Mouse (Mus musculus): ENCODE results near the gene Snf8. TPM values are rescaled to one million over a fixed set of nuclear protein-coding genes. Genes with fewer than 3 reads are reported as not detected.
A peak's percentile ranks its signal among the peaks of the same experiment; 100 is the strongest.

Snf8 gene
- polyA plus RNA-seq, 1 experiment from 2014 or later: 45.3 TPM

GRCm38 (mm10) chr11:96050854-96051253 is 16.2 kb downstream of the Snf8 start:
- H3K4me2 ChIP-seq (ENCODE audit: low read length): no peak overlapping the region
- ATAC-seq (ENCODE audit: low FRiP score, low TSS enrichment): no peak
- WGBS: 95% methylated on average over 3 of the region's 3 CpGs
- no peaks in the 10 kb centered on the region for H3K4me1 ChIP-seq (ENCODE audit: control insufficient read depth, insufficient read depth, low read length)
- peaks cover 92% of the 10 kb centered on the region for H3K36me3 ChIP-seq (ENCODE audit: control insufficient read depth, insufficient read depth, low read length)
- no peaks in the 10 kb centered on the region for H3K27me3 ChIP-seq (ENCODE audit: control insufficient read depth, insufficient read depth, low read length)
- H3K9ac ChIP-seq (replicated peaks; ENCODE audit: low read length): no peak overlapping the region
- no peaks in the 10 kb centered on the region for H3K9me3 ChIP-seq (ENCODE audit: control insufficient read depth, low read length)
- no peak for DNase-seq
- H3K27ac ChIP-seq (replicated peaks; ENCODE audit: low read depth, low read length): no peak overlapping the region
- H3K4me3 ChIP-seq (replicated peaks; ENCODE audit: low read depth, low read length): no peak overlapping the region

DNA sequence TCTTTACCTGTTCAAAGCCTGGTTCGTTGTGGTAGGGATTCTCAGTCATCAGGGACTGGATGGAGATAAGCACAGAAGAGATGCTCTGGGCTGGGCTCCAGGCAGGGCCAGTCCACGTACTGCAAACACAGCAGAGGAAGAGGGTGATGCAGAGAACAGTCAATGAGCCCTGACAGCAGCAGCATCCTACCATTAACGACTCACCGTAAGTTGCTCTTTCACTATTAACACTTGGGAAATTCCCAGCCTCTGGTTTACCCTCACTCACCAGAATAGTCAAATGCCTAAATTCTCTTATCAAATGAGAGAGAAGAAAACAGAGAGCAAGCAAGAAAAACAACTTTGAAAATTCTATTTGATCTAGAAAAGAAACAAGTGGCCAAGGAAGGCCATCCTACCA is 23.6 kb downstream of the Snf8 start:
- Histone ChIP-seq H3K27me3 (ENCODE audit: control insufficient read depth, insufficient read depth, low read length) (no peaks in the 10 kb centered on the region), H3K9me3 (ENCODE audit: control insufficient read depth, low read length) (no peaks in the 10 kb centered on the region), H3K4me1 (ENCODE audit: control insufficient read depth, insufficient read depth, low read length) (peaks cover 6% of the 10 kb centered on the region), H3K9ac (replicated peaks; ENCODE audit: low read length) (no peak overlapping the region), H3K4me2 (ENCODE audit: low read length) (no peak overlapping the region), H3K27ac (replicated peaks; ENCODE audit: low read depth, low read length) (no peak overlapping the region), H3K36me3 (ENCODE audit: control insufficient read depth, insufficient read depth, low read length) (peaks cover 79% of the 10 kb centered on the region), H3K4me3 (replicated peaks; ENCODE audit: low read depth, low read length) (no peak overlapping the region)
- no peak for DNase-seq
- ATAC-seq (ENCODE audit: low FRiP score, low TSS enrichment): no peak
- 95% methylated on average over 4 of the region's 4 CpGs for WGBS

- Histone ChIP-seq H3K4me2 (ENCODE audit: low read length) (peak overlapping the region; percentile 93), H3K4me1 (ENCODE audit: control insufficient read depth, insufficient read depth, low read length) (peaks cover 20% of the 10 kb centered on the region), H3K9me3 (ENCODE audit: control insufficient read depth, low read length) (no peaks in the 10 kb centered on the region), H3K36me3 (ENCODE audit: control insufficient read depth, insufficient read depth, low read length) (peaks cover 22% of the 10 kb centered on the region), H3K4me3 (replicated peaks; ENCODE audit: low read depth, low read length) (peak overlapping the region; percentile 91), H3K27me3 (ENCODE audit: control insufficient read depth, insufficient read depth, low read length) (no peaks in the 10 kb centered on the region), H3K27ac (replicated peaks; ENCODE audit: low read depth, low read length) (peak overlapping the region; percentile 83), H3K9ac (replicated peaks; ENCODE audit: low read length) (peak overlapping the region; percentile 92)
- ATAC-seq (ENCODE audit: low FRiP score, low TSS enrichment): peak; percentile 48
- WGBS: under 1% methylated on average over 57 of the region's 64 CpGs
- DNase-seq: no peak
Measured at GRCm38 (mm10) chr11:96064521-96065214, 30.0 kb downstream of the Snf8 start.

- peak within 1 kb of the TSS; percentile 93 for H3K4me2 ChIP-seq (ENCODE audit: low read length)
- DNase-seq (peak; percentile 98), ATAC-seq (ENCODE audit: low FRiP score, low TSS enrichment) (peak; percentile 99)
- peak within 1 kb of the TSS; percentile 92 for H3K9ac ChIP-seq (replicated peaks; ENCODE audit: low read length)
- peaks cover 18% of the 10 kb centered on the region for H3K36me3 ChIP-seq (ENCODE audit: control insufficient read depth, insufficient read depth, low read length)
- H3K4me1 ChIP-seq (ENCODE audit: control insufficient read depth, insufficient read depth, low read length): peaks cover 20% of the 10 kb centered on the region
- H3K27ac ChIP-seq (replicated peaks; ENCODE audit: low read depth, low read length): peak within 1 kb of the TSS; percentile 83
- 4% methylated on average over 48 of the region's 50 CpGs for WGBS
- H3K4me3 ChIP-seq (replicated peaks; ENCODE audit: low read depth, low read length): peak within 1 kb of the TSS; percentile 91
- no peaks in the 10 kb centered on the region for H3K9me3 ChIP-seq (ENCODE audit: control insufficient read depth, low read length)
- H3K27me3 ChIP-seq (ENCODE audit: control insufficient read depth, insufficient read depth, low read length): no peaks in the 10 kb centered on the region
Measured at GRCm38 (mm10) chr11:96065215-96065911, 30.7 kb downstream of the Snf8 start, which contains the start of gene Ube2z. TSS of gene Ube2z (minus strand) at chr11:96065388.

DNA sequence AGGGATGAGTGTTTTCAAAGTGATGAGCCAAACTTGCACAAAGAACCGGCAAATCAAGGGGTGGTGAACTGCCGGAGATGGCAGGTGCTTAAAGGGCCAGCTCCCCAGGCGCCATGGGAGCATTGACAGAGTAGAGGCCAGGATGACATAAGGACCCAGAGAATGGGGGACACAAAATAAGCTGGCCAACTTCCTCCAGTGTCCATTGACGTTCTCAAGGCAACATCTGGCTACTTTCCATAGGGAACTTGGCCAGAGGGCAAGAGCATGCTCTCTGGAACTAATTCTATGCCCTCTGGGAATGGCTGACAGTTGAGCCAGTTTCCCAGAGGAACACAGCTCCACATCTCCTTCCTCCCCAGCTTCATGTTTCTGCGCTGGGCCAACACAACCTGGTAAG is 33.5 kb downstream of the Snf8 start:
- H3K9ac ChIP-seq (replicated peaks; ENCODE audit: low read length): no peak overlapping the region
- peaks cover 22% of the 10 kb centered on the region for H3K36me3 ChIP-seq (ENCODE audit: control insufficient read depth, insufficient read depth, low read length)
- peaks cover 15% of the 10 kb centered on the region for H3K4me1 ChIP-seq (ENCODE audit: control insufficient read depth, insufficient read depth, low read length)
- H3K4me2 ChIP-seq (ENCODE audit: low read length): no peak overlapping the region
- no peaks in the 10 kb centered on the region for H3K27me3 ChIP-seq (ENCODE audit: control insufficient read depth, insufficient read depth, low read length)
- 78% methylated on average over 5 of the region's 5 CpGs for WGBS
- no peak overlapping the region for H3K4me3 ChIP-seq (replicated peaks; ENCODE audit: low read depth, low read length)
- DNase-seq: no peak
- ATAC-seq (ENCODE audit: low FRiP score, low TSS enrichment): no peak
- H3K9me3 ChIP-seq (ENCODE audit: control insufficient read depth, low read length): no peaks in the 10 kb centered on the region
- H3K27ac ChIP-seq (replicated peaks; ENCODE audit: low read depth, low read length): no peak overlapping the region

- Histone ChIP-seq H3K27ac (replicated peaks; ENCODE audit: low read depth, low read length) (no peak overlapping the region), H3K4me1 (ENCODE audit: control insufficient read depth, insufficient read depth, low read length) (peaks cover 19% of the 10 kb centered on the region), H3K27me3 (ENCODE audit: control insufficient read depth, insufficient read depth, low read length) (no peaks in the 10 kb centered on the region), H3K4me3 (replicated peaks; ENCODE audit: low read depth, low read length) (no peak overlapping the region), H3K9ac (replicated peaks; ENCODE audit: low read length) (no peak overlapping the region), H3K9me3 (ENCODE audit: control insufficient read depth, low read length) (no peaks in the 10 kb centered on the region), H3K36me3 (ENCODE audit: control insufficient read depth, insufficient read depth, low read length) (peaks cover 23% of the 10 kb centered on the region), H3K4me2 (ENCODE audit: low read length) (no peak overlapping the region)
- DNase-seq: no peak
- ATAC-seq (ENCODE audit: low FRiP score, low TSS enrichment): no peak
- 93% methylated on average over 7 of the region's 7 CpGs for WGBS
Measured at GRCm38 (mm10) chr11:96070353-96070752, 35.7 kb downstream of the Snf8 start.

DNA sequence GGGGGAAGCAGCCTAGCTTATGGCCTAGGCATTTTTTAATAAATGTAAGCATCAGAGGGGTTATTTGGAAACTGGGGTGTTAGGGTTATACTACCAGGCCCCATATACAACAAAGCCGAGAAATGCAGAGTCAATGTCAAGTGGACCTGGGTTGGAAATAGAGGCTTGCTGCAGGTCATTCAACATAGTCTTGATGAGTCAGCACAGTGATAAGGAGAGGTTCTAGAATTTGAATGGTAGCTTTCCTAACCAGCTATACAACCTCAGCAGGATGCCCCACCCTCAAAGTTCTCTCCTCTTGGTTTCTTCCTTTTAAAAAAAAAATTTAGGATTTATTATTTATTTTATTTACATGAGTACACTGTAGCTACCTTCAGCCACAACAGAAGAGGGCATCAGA is 36.3 kb downstream of the Snf8 start:
- Histone ChIP-seq H3K4me1 (ENCODE audit: control insufficient read depth, insufficient read depth, low read length) (peaks cover 14% of the 10 kb centered on the region), H3K27ac (replicated peaks; ENCODE audit: low read depth, low read length) (no peak overlapping the region), H3K36me3 (ENCODE audit: control insufficient read depth, insufficient read depth, low read length) (peaks cover 23% of the 10 kb centered on the region), H3K4me3 (replicated peaks; ENCODE audit: low read depth, low read length) (no peak overlapping the region), H3K9ac (replicated peaks; ENCODE audit: low read length) (no peak overlapping the region), H3K27me3 (ENCODE audit: control insufficient read depth, insufficient read depth, low read length) (no peaks in the 10 kb centered on the region), H3K9me3 (ENCODE audit: control insufficient read depth, low read length) (no peaks in the 10 kb centered on the region), H3K4me2 (ENCODE audit: low read length) (no peak overlapping the region)
- ATAC-seq (ENCODE audit: low FRiP score, low TSS enrichment) (no peak), DNase-seq (no peak)
- WGBS: 98% methylated on average over 1 of the region's 1 CpGs

GRCm38 (mm10) chr11:96073295-96073993 is 38.8 kb downstream of the Snf8 start:
- Histone ChIP-seq H3K9ac (replicated peaks; ENCODE audit: low read length) (no peak overlapping the region), H3K36me3 (ENCODE audit: control insufficient read depth, insufficient read depth, low read length) (peaks cover 23% of the 10 kb centered on the region), H3K27me3 (ENCODE audit: control insufficient read depth, insufficient read depth, low read length) (no peaks in the 10 kb centered on the region), H3K4me2 (ENCODE audit: low read length) (peak overlapping the region; percentile 79; the same call in 1 of the 2 replicates), H3K27ac (replicated peaks; ENCODE audit: low read depth, low read length) (no peak overlapping the region), H3K4me1 (ENCODE audit: control insufficient read depth, insufficient read depth, low read length) (peaks cover 14% of the 10 kb centered on the region), H3K9me3 (ENCODE audit: control insufficient read depth, low read length) (no peaks in the 10 kb centered on the region), H3K4me3 (replicated peaks; ENCODE audit: low read depth, low read length) (no peak overlapping the region)
- WGBS: 90% methylated on average over 7 of the region's 9 CpGs
- ATAC-seq (ENCODE audit: low FRiP score, low TSS enrichment) (no peak), DNase-seq (no peak)
